In the genomic region with DNA sequence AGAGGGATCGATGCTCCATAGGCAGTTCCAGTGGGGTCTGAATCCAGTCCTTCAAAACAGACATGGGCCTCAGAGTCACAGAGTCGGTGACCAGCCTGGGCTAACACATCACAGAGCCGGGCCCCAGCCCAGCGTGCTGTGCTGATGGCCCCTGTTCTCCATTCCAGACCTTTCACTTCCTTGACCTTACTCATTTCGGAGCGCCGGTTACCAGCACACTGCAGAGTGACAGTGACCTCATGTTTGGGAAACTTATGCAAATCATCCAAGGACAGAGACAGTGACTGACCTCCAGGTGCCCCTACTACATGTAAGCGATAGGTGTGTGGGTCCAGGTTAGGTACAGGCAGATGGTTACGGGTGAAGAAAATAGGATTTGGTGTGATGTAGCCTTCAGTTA, we compare ENCODE assay signal across 16 mouse cellular contexts.
"Had no signal": no experiment of that assay in that cellular context is flagged by ENCODE, and none has a peak within 500 bp of the region (broad histone marks: within the 10 kb centered on the region; RNA-seq: fewer than 3 reads in every experiment).

No protein-coding gene starts in this region.

- H3K9me3 ChIP-seq: midbrain, embryonic 10.5 days; midbrain, embryonic 13.5 days; midbrain, embryonic 15.5 days; neural tube, embryonic 12.5 days; stomach, embryonic 15.5 days had no signal

- H3K9ac ChIP-seq: liver, embryonic 14.5 days; lung, embryonic 14.5 days; midbrain, embryonic 13.5 days; midbrain, embryonic 15.5 days; neural tube, embryonic 12.5 days; stomach, embryonic 15.5 days had no signal

- DNase-seq: lung, adult 18-20 months; lung, embryonic 14.5 days; lung, postnatal 10 days; lung, postnatal 4 days; right cerebral cortex, postnatal 14 days; thymus, adult 2 months; thymus, postnatal 25 days; thymus, postnatal 4 days had no signal

- ATAC-seq: midbrain, embryonic 13.5 days; midbrain, embryonic 15.5 days had no signal

- H3K27me3 ChIP-seq: midbrain, embryonic 13.5 days; midbrain, embryonic 15.5 days; neural tube, embryonic 12.5 days; stomach, embryonic 15.5 days had no signal

- H3K4me2 ChIP-seq: lung, embryonic 14.5 days; midbrain, embryonic 13.5 days; midbrain, embryonic 15.5 days; neural tube, embryonic 12.5 days; stomach, embryonic 15.5 days had no signal

- H3K27ac ChIP-seq: liver, embryonic 14.5 days; midbrain, embryonic 10.5 days; midbrain, embryonic 13.5 days; midbrain, embryonic 15.5 days; neural tube, embryonic 12.5 days; stomach, embryonic 15.5 days; stomach, postnatal 0 days had no signal

- H3K4me3 ChIP-seq: midbrain, embryonic 10.5 days; midbrain, embryonic 13.5 days; midbrain, embryonic 15.5 days; myocyte; neural tube, embryonic 12.5 days; stomach, embryonic 15.5 days had no signal

- H3K36me3 ChIP-seq: stomach, embryonic 15.5 days had no signal
